Mouse (Mus musculus): ENCODE measurements at regions not wholly inside any gene's neighbourhood (a gene's known extent, or its start where the extent isn't known, plus 50 kb on each side); places are given as distances from the start of the nearest gene placed in this dataset.

DNA sequence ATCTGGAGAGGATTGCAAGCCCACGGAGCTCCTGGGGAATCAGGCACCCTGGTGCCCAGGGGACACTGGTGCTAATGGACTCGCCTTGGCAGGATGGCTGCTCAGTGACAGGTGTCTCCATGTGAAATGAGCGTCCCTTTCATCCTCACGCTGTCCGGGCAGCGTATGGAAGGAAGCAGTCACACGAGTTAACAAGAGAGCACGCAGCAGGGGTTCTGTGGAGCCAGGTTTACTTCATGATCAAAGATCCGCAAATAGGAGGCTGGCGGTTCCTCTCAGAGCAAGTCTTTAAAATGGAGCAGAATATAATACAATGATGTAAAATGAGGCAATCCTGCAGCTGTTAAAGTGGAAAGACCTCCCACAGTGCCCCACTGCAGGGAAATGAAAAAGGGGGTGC, 276.8 kb downstream of the Matn1 start:
- no peaks in the 10 kb centered on the region for H3K27me3 ChIP-seq
- 50% methylated on average over 10 of the region's 10 CpGs for WGBS
- H3K27ac ChIP-seq = peak overlapping the region; percentile 21; the same call in 1 of the 2 replicates
- ATAC-seq = no peak
- peaks cover 14% of the 10 kb centered on the region for H3K4me1 ChIP-seq
- H3K4me3 ChIP-seq = no peak overlapping the region
- no peaks in the 10 kb centered on the region; the same call in 1 of the 2 replicates for H3K9me3 ChIP-seq (replicated peaks)
- H3K9ac ChIP-seq = no peak overlapping the region
- no peaks in the 10 kb centered on the region for H3K36me3 ChIP-seq (ENCODE audit: poor library complexity, severe bottlenecking)
- H3K4me2 ChIP-seq = no peak overlapping the region

DNA sequence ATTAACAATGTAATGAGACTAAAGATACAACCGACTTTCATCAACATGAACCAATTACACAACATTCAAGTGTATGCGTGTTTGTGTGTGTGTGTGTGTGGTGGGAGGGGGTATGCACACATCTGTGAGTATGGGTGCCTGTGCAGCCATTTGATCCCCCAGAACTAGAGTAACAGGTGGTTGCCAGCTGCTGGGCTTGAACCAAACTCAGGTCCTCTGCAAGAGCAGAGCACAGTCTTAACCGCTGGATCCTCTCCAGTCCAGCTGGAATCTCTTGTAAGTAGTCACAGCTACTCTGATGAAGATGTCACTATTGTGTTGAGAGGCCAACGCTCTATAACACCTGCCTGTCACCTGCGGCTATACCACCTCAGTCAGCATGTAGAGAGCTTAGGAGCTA, 286.2 kb downstream of the Matn1 start:
- WGBS = 89% methylated on average over 5 of the region's 5 CpGs
- ATAC-seq = no peak
- no peak overlapping the region for H3K4me3 ChIP-seq
- H3K4me1 ChIP-seq = peaks cover 7% of the 10 kb centered on the region
- no peaks in the 10 kb centered on the region for H3K27me3 ChIP-seq
- no peaks in the 10 kb centered on the region for H3K36me3 ChIP-seq (ENCODE audit: poor library complexity, severe bottlenecking)
- H3K9ac ChIP-seq = no peak overlapping the region
- no peak overlapping the region for H3K27ac ChIP-seq
- H3K4me2 ChIP-seq = no peak overlapping the region
- H3K9me3 ChIP-seq (replicated peaks) = no peaks in the 10 kb centered on the region

- Histone ChIP-seq H3K4me1 (peaks cover 48% of the 10 kb centered on the region), H3K9me3 (replicated peaks) (no peaks in the 10 kb centered on the region), H3K36me3 (ENCODE audit: poor library complexity, severe bottlenecking) (no peaks in the 10 kb centered on the region), H3K9ac (no peak overlapping the region), H3K27me3 (no peaks in the 10 kb centered on the region), H3K4me3 (no peak overlapping the region), H3K27ac (peak overlapping the region; percentile 93), H3K4me2 (no peak overlapping the region)
- 0% methylated on average over 4 of the region's 4 CpGs for WGBS
- peak; percentile 90 for ATAC-seq
Measured at GRCm38 (mm10) chr4:131236611-131237031, 292.4 kb downstream of the Matn1 start.

GRCm38 (mm10) chr4:131238591-131238990, 294.4 kb downstream of the Matn1 start:
- Histone ChIP-seq H3K4me1 (peaks cover 51% of the 10 kb centered on the region), H3K27ac (peak overlapping the region; percentile 93), H3K27me3 (no peaks in the 10 kb centered on the region), H3K4me2 (no peak overlapping the region), H3K9ac (no peak overlapping the region), H3K9me3 (replicated peaks) (no peaks in the 10 kb centered on the region), H3K4me3 (no peak overlapping the region), H3K36me3 (ENCODE audit: poor library complexity, severe bottlenecking) (no peaks in the 10 kb centered on the region)
- WGBS = 24% methylated on average over 3 of the region's 3 CpGs
- no peak for ATAC-seq

- no peaks in the 10 kb centered on the region for H3K27me3 ChIP-seq
- no peak overlapping the region for H3K4me3 ChIP-seq
- no peaks in the 10 kb centered on the region for H3K36me3 ChIP-seq (ENCODE audit: poor library complexity, severe bottlenecking)
- ATAC-seq = no peak
- no peak overlapping the region for H3K9ac ChIP-seq
- H3K9me3 ChIP-seq (replicated peaks) = no peaks in the 10 kb centered on the region
- H3K27ac ChIP-seq = peak overlapping the region; percentile 93
- H3K4me2 ChIP-seq = no peak overlapping the region
- WGBS = 46% methylated on average over 5 of the region's 5 CpGs
- peaks cover 56% of the 10 kb centered on the region for H3K4me1 ChIP-seq
Measured at GRCm38 (mm10) chr4:131239132-131239531, 294.9 kb downstream of the Matn1 start.

DNA sequence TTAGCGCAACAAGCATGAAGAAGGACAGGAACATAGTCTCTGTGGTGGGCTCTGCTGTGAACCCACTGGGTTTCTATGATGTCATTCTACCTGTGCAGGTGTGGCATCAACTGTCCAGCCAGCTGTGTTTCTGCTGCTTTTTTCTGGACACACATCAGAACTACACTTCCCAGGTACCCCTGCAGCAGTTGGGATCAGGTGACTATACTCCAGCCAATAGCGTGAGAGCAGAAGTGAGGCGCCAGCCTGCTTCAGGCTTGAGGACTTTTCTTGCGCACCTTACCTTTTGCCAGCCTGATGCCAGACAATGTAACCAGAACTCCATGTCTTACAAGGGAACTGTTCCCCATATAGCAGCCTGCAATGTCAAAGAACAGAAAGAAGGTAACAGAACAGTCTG, 296.3 kb downstream of the Matn1 start:
- Histone ChIP-seq H3K4me2 (no peak overlapping the region), H3K9ac (no peak overlapping the region), H3K4me3 (no peak overlapping the region), H3K9me3 (replicated peaks) (no peaks in the 10 kb centered on the region), H3K4me1 (peaks cover 68% of the 10 kb centered on the region), H3K27me3 (no peaks in the 10 kb centered on the region), H3K27ac (no peak overlapping the region), H3K36me3 (ENCODE audit: poor library complexity, severe bottlenecking) (no peaks in the 10 kb centered on the region)
- no peak for ATAC-seq
- WGBS = 91% methylated on average over 4 of the region's 4 CpGs

- Histone ChIP-seq H3K4me3 (no peak overlapping the region), H3K9me3 (replicated peaks) (no peaks in the 10 kb centered on the region), H3K27ac (no peak overlapping the region), H3K36me3 (ENCODE audit: poor library complexity, severe bottlenecking) (no peaks in the 10 kb centered on the region), H3K4me1 (peaks cover 59% of the 10 kb centered on the region), H3K27me3 (no peaks in the 10 kb centered on the region), H3K9ac (no peak overlapping the region), H3K4me2 (no peak overlapping the region)
- WGBS = 84% methylated on average over 4 of the region's 4 CpGs
- ATAC-seq = no peak
Measured at GRCm38 (mm10) chr4:131242250-131242649, 298.1 kb downstream of the Matn1 start.

- no peak overlapping the region for H3K4me2 ChIP-seq
- WGBS = 11% methylated on average over 9 of the region's 9 CpGs
- peak; percentile 84 for ATAC-seq
- H3K9me3 ChIP-seq (replicated peaks) = no peaks in the 10 kb centered on the region
- H3K27ac ChIP-seq = peak overlapping the region; percentile 96
- H3K27me3 ChIP-seq = no peaks in the 10 kb centered on the region
- peak overlapping the region; percentile 45 for H3K9ac ChIP-seq
- no peaks in the 10 kb centered on the region for H3K36me3 ChIP-seq (ENCODE audit: poor library complexity, severe bottlenecking)
- H3K4me3 ChIP-seq = no peak overlapping the region
- peaks cover 43% of the 10 kb centered on the region for H3K4me1 ChIP-seq
Measured at GRCm38 (mm10) chr4:131243744-131244387, 299.7 kb downstream of the Matn1 start.

- peak overlapping the region; percentile 6; the same call in 1 of the 2 replicates for H3K4me3 ChIP-seq
- ATAC-seq = peak; percentile 86
Measured at GRCm38 (mm10) chr4:131252602-131253442, 308.6 kb downstream of the Matn1 start.

DNA sequence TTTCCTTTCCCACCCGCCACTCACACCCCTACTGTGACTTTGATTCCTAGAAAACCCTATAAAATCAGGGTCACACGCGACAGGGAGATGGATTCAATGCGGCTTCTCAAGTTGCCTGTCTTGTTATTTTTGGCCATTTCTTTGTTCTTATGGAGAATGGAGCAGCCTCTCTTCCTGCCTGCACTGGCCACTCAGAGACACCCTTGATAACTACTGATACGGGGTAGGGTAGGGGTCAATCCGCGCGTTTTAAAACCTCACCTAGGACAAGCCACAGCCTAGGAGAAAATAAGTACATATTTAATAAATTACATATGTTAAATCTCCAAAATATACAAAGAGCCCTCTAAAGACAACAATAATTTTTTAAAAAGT, 309.2 kb downstream of the Matn1 start:
- no peak for ATAC-seq
- Histone ChIP-seq H3K27ac (no peak overlapping the region), H3K4me2 (peak overlapping the region; percentile 46), H3K27me3 (no peaks in the 10 kb centered on the region), H3K4me3 (0 out of 2 replicates have a peak overlapping the region, but pooled peaks have one; percentile 6), H3K9ac (no peak overlapping the region), H3K36me3 (ENCODE audit: poor library complexity, severe bottlenecking) (no peaks in the 10 kb centered on the region), H3K9me3 (replicated peaks) (no peaks in the 10 kb centered on the region), H3K4me1 (peaks cover 28% of the 10 kb centered on the region)
- 6% methylated on average over 8 of the region's 8 CpGs for WGBS

More at GRCm38 (mm10) chr4:131252602-131253442, 308.6 kb downstream of the Matn1 start:
- H3K27me3 ChIP-seq = no peaks in the 10 kb centered on the region
- peak overlapping the region; percentile 46 for H3K4me2 ChIP-seq
- H3K4me1 ChIP-seq = peaks cover 28% of the 10 kb centered on the region
- H3K9ac ChIP-seq = peak overlapping the region; percentile 38
- H3K27ac ChIP-seq = peak overlapping the region; percentile 48; the same call in 1 of the 2 replicates
- WGBS = 15% methylated on average over 30 of the region's 30 CpGs
- H3K9me3 ChIP-seq (replicated peaks) = no peaks in the 10 kb centered on the region
- H3K36me3 ChIP-seq (ENCODE audit: poor library complexity, severe bottlenecking) = no peaks in the 10 kb centered on the region

- 72% methylated on average over 7 of the region's 7 CpGs for WGBS
- Histone ChIP-seq H3K36me3 (ENCODE audit: poor library complexity, severe bottlenecking) (no peaks in the 10 kb centered on the region), H3K4me1 (peaks cover 28% of the 10 kb centered on the region), H3K4me3 (no peak overlapping the region), H3K4me2 (no peak overlapping the region), H3K27ac (0 out of 2 replicates have a peak overlapping the region, but pooled peaks have one; percentile 21), H3K9me3 (replicated peaks) (no peaks in the 10 kb centered on the region), H3K27me3 (no peaks in the 10 kb centered on the region), H3K9ac (no peak overlapping the region)
- no peak for ATAC-seq
Measured at GRCm38 (mm10) chr4:131254243-131254642, 310.1 kb downstream of the Matn1 start.

DNA sequence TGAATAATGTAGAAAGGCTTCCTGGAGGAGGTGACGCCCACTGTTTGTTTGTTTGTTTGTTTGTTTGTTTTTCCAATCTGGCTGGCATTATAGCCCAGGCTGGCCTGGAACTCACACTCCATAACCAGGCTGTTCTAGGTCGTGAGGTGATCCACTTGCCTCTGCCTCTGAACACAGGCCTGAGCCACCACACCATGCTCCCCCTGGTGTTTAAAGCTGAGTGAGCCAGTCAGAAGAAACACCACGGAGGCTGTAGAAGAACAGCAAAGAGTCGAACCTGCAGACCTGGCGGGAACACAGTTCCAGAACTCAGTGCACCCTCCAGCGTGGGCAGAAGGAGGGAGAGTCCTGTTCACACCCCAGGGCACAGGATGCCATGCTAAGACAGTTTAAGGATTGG, 310.5 kb downstream of the Matn1 start:
- Histone ChIP-seq H3K4me1 (peaks cover 29% of the 10 kb centered on the region), H3K27me3 (no peaks in the 10 kb centered on the region), H3K9me3 (replicated peaks) (no peaks in the 10 kb centered on the region), H3K36me3 (ENCODE audit: poor library complexity, severe bottlenecking) (no peaks in the 10 kb centered on the region), H3K27ac (no peak overlapping the region), H3K9ac (no peak overlapping the region), H3K4me3 (no peak overlapping the region), H3K4me2 (no peak overlapping the region)
- no peak for ATAC-seq
- 48% methylated on average over 6 of the region's 6 CpGs for WGBS

All from forebrain, embryonic 13.5 days (tissue).